Mouse (Mus musculus): ENCODE results near the gene Alpl. TPM values are rescaled to one million over a fixed set of nuclear protein-coding genes. Genes with fewer than 3 reads are reported as not detected.

The Alpl gene
- polyA plus RNA-seq, 1 experiment: 70.2 TPM

DNA sequence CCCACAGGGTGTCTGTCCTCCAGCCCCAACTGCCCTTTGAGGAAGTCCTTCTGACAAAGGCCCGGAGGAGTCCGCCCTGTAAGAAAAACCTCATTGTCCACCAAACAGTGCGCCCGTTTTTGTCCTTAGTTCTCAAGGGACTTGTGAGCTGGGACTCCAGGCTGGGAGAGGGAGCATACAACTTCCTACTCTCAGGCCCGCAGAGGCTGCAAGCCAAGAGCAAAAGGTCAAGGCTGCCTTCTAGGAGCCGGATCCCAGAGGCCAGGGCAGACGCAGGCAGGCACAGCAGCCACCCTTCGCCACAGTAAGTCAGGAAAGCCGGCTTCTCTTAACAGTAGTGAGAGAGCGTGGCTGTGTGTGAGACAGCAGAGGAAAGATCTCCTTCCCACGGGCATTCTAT is 4.1 kb upstream of the Alpl start:
- DNase-seq (ENCODE audit: low read depth): no peak

DNA sequence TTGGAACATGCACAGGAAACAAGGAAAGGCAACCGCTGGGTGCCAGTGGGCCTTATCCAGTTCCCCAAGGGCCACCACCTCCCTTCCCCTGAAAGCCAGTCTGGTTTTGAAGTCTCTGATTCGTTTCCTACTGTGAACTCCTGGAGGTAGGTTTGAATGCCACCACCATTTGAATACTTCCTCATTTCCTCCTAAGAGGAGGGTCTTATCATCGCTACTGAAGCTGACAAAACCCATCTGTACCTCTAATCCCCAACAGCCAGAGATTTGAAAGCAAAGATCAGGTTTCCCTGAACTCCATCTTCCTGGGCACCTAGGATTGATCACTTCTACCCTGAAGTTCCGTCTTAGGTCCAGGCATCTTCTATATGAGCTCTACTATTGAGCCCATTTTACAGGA is 854 bp upstream of the Alpl start:
- no peak for DNase-seq (ENCODE audit: low read depth)

DNA sequence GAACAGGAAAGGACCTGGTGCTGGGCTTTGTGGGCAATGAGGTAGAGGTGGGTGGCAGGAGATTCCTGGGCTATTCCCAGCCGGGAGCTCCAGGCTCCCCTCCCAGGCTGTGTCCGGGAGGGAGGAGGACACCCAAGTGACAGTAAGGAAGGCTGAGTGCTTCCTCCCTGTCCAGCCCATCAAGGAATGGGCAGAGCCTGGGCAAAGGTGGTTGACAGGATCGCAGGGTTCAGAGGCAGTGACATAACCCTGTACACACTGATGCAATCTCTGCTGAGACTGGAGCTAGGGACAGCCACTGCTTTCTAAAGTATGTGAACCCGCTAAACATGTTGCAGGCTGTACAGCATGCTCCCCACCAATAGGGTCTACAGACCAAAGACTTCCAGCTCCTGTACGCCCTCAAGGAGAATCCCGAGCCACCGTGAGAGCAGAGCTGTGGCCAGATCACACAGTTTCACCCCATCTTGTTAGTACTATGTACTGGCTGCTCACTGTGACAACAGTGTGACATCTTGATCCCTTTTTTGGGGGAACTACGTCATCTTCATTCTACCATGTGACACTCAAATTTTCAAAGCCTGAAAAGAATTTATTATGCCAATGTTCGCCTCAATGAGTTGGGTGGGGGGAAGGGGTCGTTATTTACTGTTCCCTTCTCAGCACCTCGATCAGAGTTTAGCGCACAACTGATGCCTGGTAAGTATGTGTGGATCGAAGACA is 1.8 kb downstream of the Alpl start:
- DNase-seq (ENCODE audit: low read depth): no peak

DNA sequence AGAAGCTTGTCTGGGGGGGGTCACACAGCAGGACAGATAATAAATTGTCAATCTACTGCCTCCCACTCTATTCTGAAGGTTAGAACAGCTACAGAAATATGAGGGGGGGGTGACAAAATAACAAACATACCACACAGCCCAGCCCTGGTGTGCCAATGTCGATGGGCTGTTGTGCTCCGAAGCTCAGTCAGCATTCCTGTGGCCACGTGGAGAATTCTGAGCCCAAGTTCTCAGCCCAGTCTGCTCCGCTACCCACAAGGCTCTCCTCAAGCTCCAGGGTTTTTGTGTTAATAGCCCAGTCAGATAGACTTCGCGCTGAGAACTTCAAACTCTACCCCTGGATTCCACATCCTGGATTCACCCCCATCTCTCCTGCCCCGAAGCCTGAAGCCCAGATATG is 2.6 kb downstream of the Alpl start:
- no peak for DNase-seq (ENCODE audit: low read depth)

DNA sequence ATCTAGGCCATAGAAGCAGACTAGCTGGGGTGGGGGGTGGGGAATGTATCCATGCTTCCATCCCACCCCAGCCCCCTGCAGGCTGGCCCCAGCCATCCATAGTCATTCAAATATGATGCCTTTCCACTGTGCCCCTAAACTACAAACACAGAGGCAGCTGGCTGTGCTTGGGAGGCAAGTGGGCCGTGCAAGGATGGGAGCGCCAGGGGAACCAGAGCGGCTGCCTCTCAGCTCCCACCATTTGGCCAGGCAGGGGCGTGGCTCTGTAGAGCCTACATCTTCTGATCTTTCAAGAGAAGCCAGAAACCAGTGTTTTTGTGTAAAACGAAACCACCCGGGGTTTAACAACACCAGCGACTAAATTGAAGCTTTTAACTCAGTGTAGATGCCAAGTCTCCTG is 4.7 kb downstream of the Alpl start:
- no peak for DNase-seq (ENCODE audit: low read depth)

DNA sequence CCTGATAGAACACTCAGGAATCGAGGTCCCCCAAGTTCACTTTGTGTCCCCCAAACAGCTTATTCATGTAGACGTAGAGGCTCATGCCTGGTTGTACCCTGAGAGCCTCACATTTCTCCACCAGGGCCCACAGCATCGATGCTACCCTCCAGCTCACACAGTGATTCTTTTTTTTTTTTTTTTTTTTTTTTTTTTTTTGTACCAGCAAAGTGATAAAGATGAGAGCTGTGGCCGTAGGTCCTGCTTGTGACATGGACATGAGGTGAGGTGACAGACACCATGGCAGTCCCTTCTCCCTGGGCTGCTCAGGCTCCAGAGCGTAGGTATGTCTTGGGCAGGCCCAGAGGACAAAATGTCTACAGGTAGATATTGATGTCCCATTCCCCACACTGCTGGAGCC is 5.2 kb downstream of the Alpl start:
- no peak for DNase-seq (ENCODE audit: low read depth)

DNA sequence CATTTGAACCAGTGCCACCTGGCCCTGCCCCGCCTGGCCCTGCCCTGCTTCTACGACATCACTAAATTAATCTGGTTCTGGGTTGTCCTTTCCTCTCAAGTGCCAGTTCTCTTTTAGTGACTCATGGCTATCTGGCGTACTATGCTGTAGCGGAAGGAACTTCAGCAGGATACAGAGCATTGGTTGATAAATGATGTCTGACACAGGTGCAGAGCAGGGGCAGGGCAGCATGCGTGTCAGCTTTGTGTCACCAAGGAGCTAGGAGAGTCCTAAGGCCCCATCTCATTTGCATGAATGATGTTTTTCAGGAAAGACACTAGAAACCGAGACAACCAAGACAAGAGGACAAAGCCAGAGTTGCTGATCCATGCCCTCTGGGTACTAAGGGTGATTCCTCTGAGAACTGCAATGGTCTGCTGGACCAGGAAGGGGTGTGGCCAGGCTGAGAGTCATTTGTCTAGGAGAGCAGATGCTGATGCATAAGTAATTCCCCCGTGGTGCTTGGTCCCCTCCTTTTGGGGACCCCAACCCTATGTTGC is 7.6 kb downstream of the Alpl start:
- DNase-seq (ENCODE audit: low read depth): no peak

DNA sequence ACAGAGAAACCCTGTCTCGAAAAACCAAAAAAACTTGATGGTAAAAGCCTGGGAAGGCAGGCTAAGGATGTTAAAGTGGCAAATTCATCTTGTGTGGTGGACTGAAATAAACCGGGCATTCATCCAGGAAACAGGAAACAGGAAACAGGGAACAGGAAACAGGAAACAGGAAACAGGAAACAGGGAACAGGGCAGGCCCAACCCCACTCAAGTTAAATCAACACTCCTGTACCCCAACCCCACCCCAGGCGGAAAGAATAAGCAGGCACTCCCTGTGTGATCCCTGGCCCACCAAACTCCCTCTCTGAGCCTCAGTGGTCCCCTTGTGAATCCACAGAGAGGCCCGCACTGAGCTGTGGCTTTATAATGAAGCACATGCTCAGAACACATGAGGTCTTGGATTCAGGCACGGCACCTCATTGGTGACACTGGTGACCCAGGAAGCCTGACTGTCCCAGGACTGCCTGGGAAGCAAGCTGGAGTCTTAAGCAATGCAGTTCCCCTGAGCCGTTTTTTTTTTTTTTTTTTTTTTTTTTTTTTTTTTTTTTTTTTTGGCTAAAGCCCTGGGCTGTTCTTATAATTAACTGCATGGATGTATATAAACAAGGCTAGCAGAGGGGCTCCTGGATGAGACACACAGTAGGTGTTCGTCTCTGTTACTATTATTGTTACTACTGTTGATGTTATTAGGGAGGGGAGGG is 8.4 kb downstream of the Alpl start:
- no peak for DNase-seq (ENCODE audit: low read depth)

DNA sequence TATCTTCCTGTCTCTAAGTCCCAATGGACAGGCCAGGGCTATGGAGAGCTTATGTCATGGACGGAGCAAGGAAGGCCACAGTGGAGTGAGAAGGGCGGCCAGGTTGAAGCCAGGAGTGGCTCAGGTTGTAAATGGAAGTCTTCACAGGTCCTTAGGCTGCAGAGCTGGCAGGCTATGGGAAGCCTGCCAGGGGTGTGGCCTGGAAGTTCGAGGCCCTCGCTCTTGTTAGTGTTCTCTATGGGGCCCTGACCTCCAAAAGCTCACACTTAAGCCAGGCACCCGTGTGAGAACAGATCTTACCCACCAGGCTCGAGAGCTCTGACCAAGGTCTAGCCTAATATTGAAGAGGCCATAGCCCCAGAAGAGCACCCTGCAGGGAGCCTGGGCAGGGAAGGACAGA is 9.7 kb downstream of the Alpl start:
- no peak for DNase-seq (ENCODE audit: low read depth)

DNA sequence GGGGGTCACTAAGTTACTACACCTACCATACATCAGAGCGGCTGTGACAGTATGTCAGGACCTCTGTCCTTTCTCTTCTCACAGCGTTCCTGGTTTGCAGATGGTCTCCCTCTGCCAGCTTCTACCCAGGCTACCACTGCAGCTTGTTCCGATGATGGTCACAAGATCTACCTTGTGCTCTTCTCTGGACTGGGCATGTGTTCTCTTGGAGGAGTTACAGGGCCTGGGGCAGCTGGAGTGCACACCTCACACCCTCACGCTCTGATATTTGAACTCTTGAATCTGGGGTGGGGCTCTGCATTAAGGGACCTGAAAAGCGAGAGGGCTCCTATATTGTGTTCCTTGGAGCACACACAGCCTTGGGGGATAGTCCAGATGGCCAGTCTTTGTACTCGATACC is 10.9 kb downstream of the Alpl start:
- DNase-seq (ENCODE audit: low read depth): no peak

DNA sequence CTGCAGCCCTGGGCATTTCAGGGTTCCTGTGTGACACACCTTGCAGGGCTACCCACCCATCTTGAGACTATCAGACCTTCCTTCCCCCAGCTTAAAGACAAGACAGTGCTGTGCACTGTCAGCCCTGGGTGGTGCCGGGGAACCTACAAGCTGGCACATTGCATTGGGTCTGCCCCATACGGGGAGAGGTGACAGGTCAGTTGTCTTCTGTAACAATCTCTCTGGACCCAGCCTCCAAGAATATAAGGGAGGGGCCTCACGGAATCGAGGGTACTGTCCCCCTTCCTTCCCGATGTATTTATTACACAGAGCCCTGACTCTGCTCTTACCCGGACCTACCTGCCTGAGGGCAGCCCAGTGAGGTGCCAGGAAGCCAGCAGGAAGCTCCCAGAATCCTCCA is 11.4 kb downstream of the Alpl start:
- no peak for DNase-seq (ENCODE audit: low read depth)

DNA sequence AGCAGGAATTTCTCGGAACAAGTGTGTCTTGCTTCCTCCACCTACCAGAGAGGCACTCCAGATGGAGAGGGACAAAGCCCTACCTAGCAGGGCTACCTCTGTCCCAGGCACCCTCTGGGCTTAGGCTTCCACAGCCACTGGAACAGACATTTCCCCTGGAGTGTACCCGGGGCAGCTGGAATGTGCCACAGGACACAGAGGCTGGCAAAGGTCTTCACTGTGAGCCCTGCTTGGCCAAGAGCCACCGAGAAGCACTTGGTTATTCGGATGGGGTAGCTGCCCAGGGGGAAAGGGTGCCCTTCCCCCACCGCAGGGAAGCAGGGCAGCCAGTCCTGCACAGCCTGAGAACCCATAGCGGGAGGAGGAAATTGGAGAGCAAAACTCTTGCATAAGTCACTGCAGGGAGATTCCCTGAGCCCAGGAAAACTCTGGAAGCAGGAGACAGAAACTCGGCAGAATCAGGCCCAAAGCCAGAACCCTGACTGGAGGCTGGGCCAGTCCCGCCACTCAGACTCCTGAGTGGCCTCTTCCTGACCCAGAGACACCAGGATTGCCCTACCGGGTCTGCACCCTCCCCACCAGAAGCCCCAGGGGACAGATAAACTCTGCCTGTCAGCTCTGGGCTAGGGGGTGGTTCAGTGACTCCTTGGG is 12.5 kb downstream of the Alpl start:
- no peak for DNase-seq (ENCODE audit: low read depth)

DNA sequence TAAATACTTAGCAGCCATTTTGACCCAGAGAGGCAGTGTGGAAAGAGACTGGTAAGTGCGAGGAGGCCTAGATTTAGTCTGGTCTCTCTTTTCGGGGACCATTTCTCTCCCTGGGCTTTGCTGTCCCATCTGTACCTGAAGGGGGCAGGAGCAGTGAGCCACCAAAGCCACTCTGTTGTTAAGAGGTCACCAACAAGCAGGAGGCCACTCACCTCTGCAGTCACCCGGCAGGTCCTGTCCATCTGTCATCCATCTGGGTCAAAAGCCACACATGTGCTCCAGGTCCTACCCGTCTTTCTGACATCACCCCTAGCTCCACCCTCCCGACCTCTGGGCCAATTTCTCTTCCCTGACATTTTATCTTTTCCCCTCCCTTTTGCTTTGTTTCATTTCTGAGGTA is 14.2 kb downstream of the Alpl start:
- DNase-seq (ENCODE audit: low read depth): no peak

DNA sequence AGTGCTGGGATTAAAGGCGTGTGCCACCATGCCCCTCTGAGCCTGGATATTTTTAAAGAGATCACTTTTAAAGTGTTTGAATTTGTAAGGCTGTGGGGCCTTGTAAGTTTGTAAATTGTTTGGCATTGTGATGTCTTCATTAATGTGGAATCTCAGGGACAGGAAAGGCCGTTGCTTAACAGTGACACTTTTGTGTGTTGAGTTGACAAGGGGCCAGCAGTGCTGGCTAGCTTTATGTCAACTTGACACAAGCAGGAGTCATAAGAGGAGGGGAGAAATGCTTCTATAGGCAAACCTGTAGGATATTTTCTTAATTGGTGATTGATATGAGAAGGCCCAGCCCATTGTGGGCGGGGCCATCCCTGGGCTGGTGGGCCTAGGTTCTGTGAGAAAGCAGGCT is 15.2 kb downstream of the Alpl start:
- DNase-seq (ENCODE audit: low read depth): no peak

DNA sequence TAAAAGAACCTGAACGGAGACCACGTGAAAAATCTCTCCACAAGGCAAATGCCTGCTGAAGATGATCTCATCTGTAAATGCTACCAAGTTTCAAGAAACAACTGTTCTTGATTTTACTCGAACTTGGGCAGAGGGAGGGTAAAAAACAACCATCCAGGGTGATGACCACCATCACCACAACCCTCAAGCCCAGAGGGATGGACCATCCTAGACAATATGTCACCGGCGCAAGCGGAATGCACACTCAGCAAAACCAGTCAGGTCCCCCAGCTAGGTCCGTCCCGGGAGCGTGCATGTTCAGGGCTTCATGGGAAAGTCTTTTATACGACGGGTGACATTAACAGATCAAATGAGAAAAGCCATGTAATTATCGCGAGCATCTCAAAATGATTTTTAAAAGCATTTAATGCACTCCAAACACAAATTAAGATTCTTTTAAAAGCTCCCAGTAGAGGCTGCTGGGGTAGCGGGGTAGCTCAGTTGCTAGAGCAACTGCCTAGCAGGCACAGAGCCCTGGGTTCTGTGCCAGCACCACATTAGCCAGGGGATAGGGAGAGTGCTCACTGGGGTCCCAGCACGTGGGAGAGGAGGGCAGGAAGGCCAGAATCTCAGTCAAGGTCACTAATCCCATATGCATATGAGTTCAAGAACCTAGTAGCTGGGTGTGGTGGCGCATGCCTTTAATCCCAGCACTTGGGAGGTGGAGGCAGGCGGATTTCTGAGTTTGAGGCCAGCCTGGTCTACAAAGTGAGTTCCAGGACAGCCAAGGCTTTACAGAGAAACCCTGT is 17.6 kb downstream of the Alpl start:
- DNase-seq (ENCODE audit: low read depth): no peak

DNA sequence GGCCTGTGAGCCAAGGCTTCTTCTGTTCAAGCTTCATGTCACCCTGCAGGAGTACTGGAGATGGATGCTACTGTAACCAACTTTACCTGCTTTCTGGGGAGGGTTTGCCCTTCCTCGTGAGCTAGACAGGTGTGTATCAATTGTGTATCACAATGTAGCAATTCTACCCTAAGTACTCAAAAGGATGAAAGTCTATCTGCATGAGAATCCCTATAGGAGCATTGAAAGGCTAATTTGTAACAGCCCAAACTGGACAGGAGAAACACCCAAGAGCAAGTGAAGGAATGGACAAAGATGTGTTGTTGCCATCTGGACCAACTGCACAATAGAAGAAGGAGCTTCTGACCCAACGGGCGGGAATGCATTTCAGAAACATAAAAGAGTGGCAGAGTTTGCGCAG is 18.3 kb downstream of the Alpl start:
- no peak for DNase-seq (ENCODE audit: low read depth)

DNA sequence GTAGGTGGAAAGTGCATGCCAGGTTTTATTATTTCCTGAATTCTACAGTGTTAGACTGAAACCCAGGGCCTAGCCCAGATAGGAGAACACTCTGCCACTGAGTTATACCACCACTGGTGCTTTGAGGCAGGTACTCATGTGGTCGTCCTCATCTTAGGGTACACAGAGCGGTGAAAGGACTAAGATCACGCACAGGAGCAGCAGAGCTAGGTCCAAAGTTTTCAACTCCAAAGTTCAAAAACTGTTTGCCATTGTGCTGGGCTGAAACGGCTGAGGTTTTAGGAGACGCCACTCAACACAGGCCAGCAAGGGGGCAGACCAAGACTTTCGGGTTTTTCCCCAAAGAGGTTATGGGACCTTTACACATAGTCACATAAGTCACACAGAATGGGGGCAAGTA is 21.7 kb downstream of the Alpl start:
- no peak for DNase-seq (ENCODE audit: low read depth)

DNA sequence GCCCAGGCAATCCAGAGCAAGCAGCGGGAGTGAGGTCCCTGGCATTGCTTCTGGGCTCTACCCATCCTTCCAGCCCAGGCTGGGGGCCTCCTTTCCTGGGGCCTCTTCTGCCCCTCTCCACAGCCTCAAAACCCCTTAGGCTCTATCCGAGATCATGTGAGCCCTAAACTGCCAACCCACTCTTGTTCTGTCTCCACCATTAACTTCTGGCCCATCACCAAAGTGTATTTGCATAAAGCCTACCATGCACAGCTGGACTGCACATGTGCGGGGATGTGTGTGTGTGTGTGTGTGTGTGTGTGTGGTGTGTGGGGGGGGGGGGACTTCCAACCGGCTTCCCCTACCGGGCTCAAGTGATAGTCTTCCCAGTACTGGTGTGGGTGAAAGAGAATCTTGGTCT is 22.2 kb downstream of the Alpl start:
- no peak for DNase-seq (ENCODE audit: low read depth)

DNA sequence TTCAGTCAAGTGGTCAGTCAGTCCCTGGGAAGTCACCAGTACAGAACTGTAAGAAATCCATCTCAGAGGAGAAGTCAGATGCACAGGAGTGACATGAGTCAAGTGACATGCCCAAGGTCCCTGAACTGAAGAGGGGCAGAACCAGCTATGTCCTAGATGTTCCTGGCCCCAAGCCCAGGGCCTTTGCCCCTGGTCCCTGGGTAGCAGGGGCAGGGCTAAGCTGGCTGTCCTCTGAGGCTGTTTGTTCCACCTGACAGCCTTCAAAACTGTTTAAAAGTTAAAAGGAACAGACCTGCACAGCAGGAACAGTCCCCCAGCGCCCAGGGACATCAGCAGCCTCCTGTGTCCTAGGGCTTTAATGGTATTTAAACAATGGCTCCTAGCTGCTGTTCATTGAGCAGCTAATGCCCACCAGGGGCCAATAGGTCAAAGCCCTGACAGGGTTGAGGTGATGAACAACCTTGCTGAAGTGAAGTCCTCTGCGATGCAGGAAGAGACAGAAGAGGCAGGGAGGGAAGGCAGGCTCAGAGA is 22.8 kb downstream of the Alpl start:
- DNase-seq (ENCODE audit: low read depth): no peak

DNA sequence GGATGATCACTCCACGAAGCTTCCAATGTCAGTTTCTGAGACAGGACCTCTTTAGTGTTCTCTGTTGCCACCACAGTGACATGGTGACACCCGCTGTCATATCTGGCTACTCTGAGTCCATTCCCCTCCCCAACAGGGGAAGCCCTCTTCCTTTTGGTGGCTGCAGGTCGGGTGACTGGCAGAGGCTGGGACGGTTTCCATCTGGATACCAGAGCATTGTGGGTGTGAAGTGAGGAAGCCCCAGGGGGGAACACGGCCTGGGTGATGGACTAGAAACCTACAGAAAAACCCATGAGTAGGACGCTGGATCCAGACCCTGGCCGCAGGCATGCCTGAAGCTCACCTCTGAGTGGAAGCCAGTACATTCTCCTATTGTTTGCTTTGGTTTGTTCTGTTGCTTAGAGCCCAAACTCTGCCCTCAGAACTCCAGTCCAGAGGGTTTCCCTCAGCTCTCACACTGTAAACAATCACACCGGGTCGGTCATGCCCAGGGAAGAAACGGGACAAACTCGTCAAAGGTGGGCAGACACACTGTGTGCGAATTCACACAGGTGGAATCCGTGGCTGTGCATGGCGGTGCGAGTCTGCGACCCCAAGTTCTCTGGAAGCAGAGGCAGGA is 23.6 kb downstream of the Alpl start:
- DNase-seq (ENCODE audit: low read depth): no peak

DNA sequence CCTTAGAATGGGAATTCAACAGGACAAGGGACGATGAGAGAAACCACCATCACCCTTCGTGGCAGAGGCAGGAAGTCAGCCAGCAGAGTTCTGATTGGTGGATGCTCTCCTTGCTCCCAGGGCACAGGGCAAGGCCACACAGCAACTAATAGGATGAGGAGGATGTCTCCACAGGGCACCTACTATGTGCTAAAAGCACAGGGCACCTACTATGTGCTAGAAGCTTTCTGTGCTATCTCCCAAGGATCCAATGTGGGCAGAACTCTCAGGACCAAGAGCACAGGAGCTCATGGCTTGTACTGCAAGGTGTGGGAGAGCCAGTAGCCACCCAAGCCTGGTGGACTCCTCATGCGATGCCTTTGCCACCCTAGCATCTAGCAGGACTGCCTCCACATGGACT is 24.4 kb downstream of the Alpl start:
- no peak for DNase-seq (ENCODE audit: low read depth)
